Mouse (Mus musculus) stomach, postnatal 0 days (tissue): ENCODE results near the gene Trim47.

Experiments
- CTCF ChIP-seq: IDR thresholded peaks from 2 replicates; pipeline ENCODE4 v1.5.1; 2016; ENCODE audit warnings: antibody characterized with exemption, low read depth, mild to moderate bottlenecking, moderate library complexity
- EP300 ChIP-seq: optimal IDR thresholded peaks from 2 replicates; pipeline ENCODE3; 2016; ENCODE audit warnings: antibody characterized with exemption

- TF ChIP-seq CTCF (no peak), EP300 (no peak)
These were observed 31.4 kb downstream of the Trim47 start for GRCm38 (mm10) chr11:116095573-116095972.
